Mouse (Mus musculus): ENCODE measurements at regions not wholly inside any gene's neighbourhood (a gene's known extent, or its start where the extent isn't known, plus 50 kb on each side); places are given as distances from the start of the nearest gene placed in this dataset.
A peak's percentile ranks its signal among the peaks of the same experiment; 100 is the strongest.

- H3K9ac ChIP-seq (ENCODE audit: low read length) = no peak overlapping the region
- H3K27me3 ChIP-seq (ENCODE audit: control insufficient read depth, insufficient read depth, low read length) = no peaks in the 10 kb centered on the region
- no peak for ATAC-seq (ENCODE audit: insufficient read depth, low FRiP score)
- H3K4me3 ChIP-seq (replicated peaks; ENCODE audit: low read length) = no peak overlapping the region
- H3K27ac ChIP-seq (ENCODE audit: low read length) = no peak overlapping the region
- no peaks in the 10 kb centered on the region for H3K36me3 ChIP-seq (ENCODE audit: control insufficient read depth, insufficient read depth, low read length)
- H3K4me2 ChIP-seq (ENCODE audit: low read depth, low read length) = no peak overlapping the region
- H3K9me3 ChIP-seq (replicated peaks; ENCODE audit: control insufficient read depth, low read length) = no peaks in the 10 kb centered on the region
- H3K4me1 ChIP-seq (ENCODE audit: control insufficient read depth, insufficient read depth, low read length) = no peaks in the 10 kb centered on the region
- WGBS = 69% methylated on average over 2 of the region's 2 CpGs
Measured at GRCm38 (mm10) chr13:101876069-101876468, 108.1 kb upstream of the Pik3r1 start.

- no peaks in the 10 kb centered on the region for H3K9me3 ChIP-seq (replicated peaks; ENCODE audit: control insufficient read depth, low read length)
- no peak overlapping the region for H3K4me2 ChIP-seq (ENCODE audit: low read depth, low read length)
- no peaks in the 10 kb centered on the region for H3K27me3 ChIP-seq (ENCODE audit: control insufficient read depth, insufficient read depth, low read length)
- no peaks in the 10 kb centered on the region for H3K36me3 ChIP-seq (ENCODE audit: control insufficient read depth, insufficient read depth, low read length)
- no peak overlapping the region for H3K27ac ChIP-seq (ENCODE audit: low read length)
- H3K9ac ChIP-seq (ENCODE audit: low read length) = no peak overlapping the region
- WGBS = 72% methylated on average over 3 of the region's 3 CpGs
- no peak for ATAC-seq (ENCODE audit: insufficient read depth, low FRiP score)
- H3K4me3 ChIP-seq (replicated peaks; ENCODE audit: low read length) = no peak overlapping the region
- H3K4me1 ChIP-seq (ENCODE audit: control insufficient read depth, insufficient read depth, low read length) = no peaks in the 10 kb centered on the region
Measured at GRCm38 (mm10) chr13:101876601-101877000, 108.6 kb upstream of the Pik3r1 start.

GRCm38 (mm10) chr13:101878168-101878567 lies 110.2 kb upstream of the Pik3r1 start:
- H3K4me1 ChIP-seq (ENCODE audit: control insufficient read depth, insufficient read depth, low read length) = no peaks in the 10 kb centered on the region
- no peaks in the 10 kb centered on the region for H3K36me3 ChIP-seq (ENCODE audit: control insufficient read depth, insufficient read depth, low read length)
- H3K4me3 ChIP-seq (replicated peaks; ENCODE audit: low read length) = no peak overlapping the region
- no peak overlapping the region for H3K4me2 ChIP-seq (ENCODE audit: low read depth, low read length)
- no peak for ATAC-seq (ENCODE audit: insufficient read depth, low FRiP score)
- H3K9ac ChIP-seq (ENCODE audit: low read length) = no peak overlapping the region
- no peaks in the 10 kb centered on the region for H3K9me3 ChIP-seq (replicated peaks; ENCODE audit: control insufficient read depth, low read length)
- H3K27ac ChIP-seq (ENCODE audit: low read length) = no peak overlapping the region
- no peaks in the 10 kb centered on the region for H3K27me3 ChIP-seq (ENCODE audit: control insufficient read depth, insufficient read depth, low read length)

- no peak for ATAC-seq (ENCODE audit: insufficient read depth, low FRiP score)
Measured at GRCm38 (mm10) chr13:101879561-101880081, 111.6 kb upstream of the Pik3r1 start.

GRCm38 (mm10) chr13:101883177-101883576 lies 115.2 kb upstream of the Pik3r1 start:
- H3K4me3 ChIP-seq (replicated peaks; ENCODE audit: low read length) = no peak overlapping the region
- ATAC-seq (ENCODE audit: insufficient read depth, low FRiP score) = no peak
- no peaks in the 10 kb centered on the region for H3K9me3 ChIP-seq (replicated peaks; ENCODE audit: control insufficient read depth, low read length)
- H3K9ac ChIP-seq (ENCODE audit: low read length) = no peak overlapping the region
- H3K4me1 ChIP-seq (ENCODE audit: control insufficient read depth, insufficient read depth, low read length) = no peaks in the 10 kb centered on the region
- H3K27me3 ChIP-seq (ENCODE audit: control insufficient read depth, insufficient read depth, low read length) = no peaks in the 10 kb centered on the region
- no peak overlapping the region for H3K27ac ChIP-seq (ENCODE audit: low read length)
- no peaks in the 10 kb centered on the region for H3K36me3 ChIP-seq (ENCODE audit: control insufficient read depth, insufficient read depth, low read length)
- no peak overlapping the region for H3K4me2 ChIP-seq (ENCODE audit: low read depth, low read length)

More at GRCm38 (mm10) chr13:101879561-101880081, 111.6 kb upstream of the Pik3r1 start:
- H3K4me2 ChIP-seq (ENCODE audit: low read depth, low read length) = no peak overlapping the region
- no peaks in the 10 kb centered on the region for H3K9me3 ChIP-seq (replicated peaks; ENCODE audit: control insufficient read depth, low read length)
- H3K9ac ChIP-seq (ENCODE audit: low read length) = no peak overlapping the region
- 64% methylated on average over 8 of the region's 8 CpGs for WGBS
- H3K27me3 ChIP-seq (ENCODE audit: control insufficient read depth, insufficient read depth, low read length) = no peaks in the 10 kb centered on the region
- no peak overlapping the region for H3K27ac ChIP-seq (ENCODE audit: low read length)
- H3K4me3 ChIP-seq (replicated peaks; ENCODE audit: low read length) = no peak overlapping the region
- no peaks in the 10 kb centered on the region for H3K4me1 ChIP-seq (ENCODE audit: control insufficient read depth, insufficient read depth, low read length)
- H3K36me3 ChIP-seq (ENCODE audit: control insufficient read depth, insufficient read depth, low read length) = no peaks in the 10 kb centered on the region

- 52% methylated on average over 3 of the region's 3 CpGs for whole genome bisulfite sequencing
- no peaks in the 10 kb centered on the region for H3K4me1 ChIP-seq (ENCODE audit: control insufficient read depth, insufficient read depth, low read length)
- no peak overlapping the region for H3K4me2 ChIP-seq (ENCODE audit: low read depth, low read length)
- no peak overlapping the region for H3K4me3 ChIP-seq (replicated peaks; ENCODE audit: low read length)
- no peaks in the 10 kb centered on the region for H3K27me3 ChIP-seq (ENCODE audit: control insufficient read depth, insufficient read depth, low read length)
- H3K27ac ChIP-seq (ENCODE audit: low read length) = no peak overlapping the region
- no peaks in the 10 kb centered on the region for H3K36me3 ChIP-seq (ENCODE audit: control insufficient read depth, insufficient read depth, low read length)
- no peaks in the 10 kb centered on the region for H3K9me3 ChIP-seq (replicated peaks; ENCODE audit: control insufficient read depth, low read length)
- no peak overlapping the region for H3K9ac ChIP-seq (ENCODE audit: low read length)
- peak; percentile 66 for ATAC-seq (ENCODE audit: insufficient read depth, low FRiP score)
Measured at GRCm38 (mm10) chr13:101884752-101885151, 116.7 kb upstream of the Pik3r1 start.

- Histone ChIP-seq H3K9ac (ENCODE audit: low read length) (no peak overlapping the region), H3K27me3 (ENCODE audit: control insufficient read depth, insufficient read depth, low read length) (no peaks in the 10 kb centered on the region), H3K27ac (ENCODE audit: low read length) (no peak overlapping the region), H3K4me2 (ENCODE audit: low read depth, low read length) (no peak overlapping the region), H3K36me3 (ENCODE audit: control insufficient read depth, insufficient read depth, low read length) (no peaks in the 10 kb centered on the region), H3K4me1 (ENCODE audit: control insufficient read depth, insufficient read depth, low read length) (no peaks in the 10 kb centered on the region), H3K4me3 (replicated peaks; ENCODE audit: low read length) (no peak overlapping the region), H3K9me3 (replicated peaks; ENCODE audit: control insufficient read depth, low read length) (no peaks in the 10 kb centered on the region)
- 65% methylated on average over 4 of the region's 4 CpGs for WGBS
- no peak for ATAC-seq (ENCODE audit: insufficient read depth, low FRiP score)
Measured at GRCm38 (mm10) chr13:101891473-101891872, 123.5 kb upstream of the Pik3r1 start.

GRCm38 (mm10) chr13:101893035-101893600 lies 125.1 kb upstream of the Pik3r1 start:
- no peak for ATAC-seq (ENCODE audit: insufficient read depth, low FRiP score)
- Histone ChIP-seq H3K9me3 (replicated peaks; ENCODE audit: control insufficient read depth, low read length) (no peaks in the 10 kb centered on the region), H3K27me3 (ENCODE audit: control insufficient read depth, insufficient read depth, low read length) (no peaks in the 10 kb centered on the region), H3K4me1 (ENCODE audit: control insufficient read depth, insufficient read depth, low read length) (no peaks in the 10 kb centered on the region), H3K4me2 (ENCODE audit: low read depth, low read length) (no peak overlapping the region), H3K27ac (ENCODE audit: low read length) (no peak overlapping the region), H3K4me3 (replicated peaks; ENCODE audit: low read length) (no peak overlapping the region), H3K36me3 (ENCODE audit: control insufficient read depth, insufficient read depth, low read length) (no peaks in the 10 kb centered on the region), H3K9ac (ENCODE audit: low read length) (no peak overlapping the region)
- 58% methylated on average over 10 of the region's 10 CpGs for WGBS

- no peaks in the 10 kb centered on the region for H3K9me3 ChIP-seq (replicated peaks; ENCODE audit: control insufficient read depth, low read length)
- no peak overlapping the region for H3K4me3 ChIP-seq (replicated peaks; ENCODE audit: low read length)
- H3K27me3 ChIP-seq (ENCODE audit: control insufficient read depth, insufficient read depth, low read length) = no peaks in the 10 kb centered on the region
- H3K9ac ChIP-seq (ENCODE audit: low read length) = no peak overlapping the region
- WGBS = 62% methylated on average over 7 of the region's 7 CpGs
- no peak for ATAC-seq (ENCODE audit: insufficient read depth, low FRiP score)
- no peaks in the 10 kb centered on the region for H3K4me1 ChIP-seq (ENCODE audit: control insufficient read depth, insufficient read depth, low read length)
- H3K4me2 ChIP-seq (ENCODE audit: low read depth, low read length) = no peak overlapping the region
- no peaks in the 10 kb centered on the region for H3K36me3 ChIP-seq (ENCODE audit: control insufficient read depth, insufficient read depth, low read length)
- H3K27ac ChIP-seq (ENCODE audit: low read length) = no peak overlapping the region
Measured at GRCm38 (mm10) chr13:101895161-101895560, 127.1 kb upstream of the Pik3r1 start.

Measured in stomach, embryonic 16.5 days (tissue).